Mouse (Mus musculus) liver, embryonic 18 days (tissue): ENCODE measurements around the gene Sub1. TPM values are rescaled to one million over a fixed set of nuclear protein-coding genes. Genes with fewer than 3 reads are reported as not detected.

Source experiments
- polyA plus RNA-seq: library from polyadenylated mRNA; depleted of rRNA; stranded (reverse); fragments of >200 nt; gene quantifications from 2 replicates; pipeline ENCODE4 v1.2.3, GENCODE M21; 2012; rRNA removed

Sub1 gene
- polyA plus RNA-seq = 90.0 and 91.0 TPM in 2 replicates

GRCm38 (mm10) chr15:11996883-11997282 lies at the start of gene Sub1:
Gene Sub1, minus strand, starts transcription at chr15:11996983.

Other genes with a start within 250 kb of the Sub1 start
- 1.6 and 1.9 TPM in 2 replicates for gene Npr3, start 89.7 kb downstream of the Sub1 start, polyA plus RNA-seq
- 19.5 and 19.9 TPM in 2 replicates for gene Zfr, start 120.8 kb upstream of the Sub1 start, polyA plus RNA-seq
- gene Mtmr12, start 208.0 kb upstream of the Sub1 start, polyA plus RNA-seq = 5.9 and 6.3 TPM in 2 replicates